Mouse (Mus musculus): ENCODE measurements around the gene Sfpq. TPM values are rescaled to one million over a fixed set of nuclear protein-coding genes. Genes with fewer than 3 reads are reported as not detected.

The Sfpq gene
- polyA plus RNA-seq, 2 experiments = 34.6 to 89.3 TPM

- Histone ChIP-seq H3K4me1 (replicated peaks; ENCODE audit: control insufficient read depth in 2 of 2, insufficient read depth in 2 of 2, low read length in 1 of 2) (no peaks in the 10 kb centered on the region), H3K4me3 (ENCODE audit: insufficient read depth in 1 of 2, low read depth in 2 of 2, low read length in 2 of 2) (no peak overlapping the region), H3K4me2 (ENCODE audit: low read depth) (no peak overlapping the region), H3K9ac (replicated peaks) (no peak overlapping the region), H3K9me3 (ENCODE audit: control insufficient read depth, low read length) (no peaks in the 10 kb centered on the region), H3K36me3 (replicated peaks; ENCODE audit: control insufficient read depth, insufficient read depth, low read depth) (peaks cover 48% of the 10 kb centered on the region), H3K27ac (no peak overlapping the region), H3K27me3 (ENCODE audit: control insufficient read depth, insufficient read depth, low read length) (no peaks in the 10 kb centered on the region)
- DNase-seq (ENCODE audit: low read depth in 3 of 3, low spot score in 3 of 3) (no peak), ATAC-seq (ENCODE audit: insufficient read depth) (no peak)
- TF ChIP-seq EP300 (IDR thresholded peaks at IDR 0.05; ENCODE audit: low read depth) (no peak), CTCF (IDR thresholded peaks at IDR 0.05; ENCODE audit: low read depth) (no peak)
- 68% methylated on average over 3 of the region's 3 CpGs for WGBS (ENCODE audit: insufficient replicate concordance)
Observed at GRCm38 (mm10) chr4:127039871-127040483, 18.9 kb downstream of the Sfpq start.

GRCm38 (mm10) chr4:127043540-127043939 is 22.4 kb downstream of the Sfpq start:
- ATAC-seq (ENCODE audit: insufficient read depth) (no peak), DNase-seq (ENCODE audit: low read depth in 3 of 3, low spot score in 3 of 3) (no peak)
- Histone ChIP-seq H3K36me3 (replicated peaks; ENCODE audit: control insufficient read depth, insufficient read depth, low read depth) (peaks cover 25% of the 10 kb centered on the region), H3K4me1 (replicated peaks; ENCODE audit: control insufficient read depth in 2 of 2, insufficient read depth in 2 of 2, low read length in 1 of 2) (no peaks in the 10 kb centered on the region), H3K9me3 (ENCODE audit: control insufficient read depth, low read length) (no peaks in the 10 kb centered on the region), H3K4me2 (ENCODE audit: low read depth) (no peak overlapping the region), H3K9ac (replicated peaks) (no peak overlapping the region), H3K4me3 (ENCODE audit: insufficient read depth in 1 of 2, low read depth in 2 of 2, low read length in 2 of 2) (no peak overlapping the region), H3K27ac (no peak overlapping the region), H3K27me3 (ENCODE audit: control insufficient read depth, insufficient read depth, low read length) (no peaks in the 10 kb centered on the region)
- WGBS (ENCODE audit: insufficient replicate concordance) = 78% methylated on average over 4 of the region's 4 CpGs
- TF ChIP-seq CTCF (IDR thresholded peaks at IDR 0.05; ENCODE audit: low read depth) (no peak), EP300 (IDR thresholded peaks at IDR 0.05; ENCODE audit: low read depth) (no peak)

- WGBS (ENCODE audit: insufficient replicate concordance) = 82% methylated on average over 8 of the region's 8 CpGs
Observed at GRCm38 (mm10) chr4:127051121-127051520, 30.0 kb downstream of the Sfpq start.

GRCm38 (mm10) chr4:127053071-127053470 is 31.9 kb downstream of the Sfpq start:
- no peaks in the 10 kb centered on the region for H3K27me3 ChIP-seq (ENCODE audit: control insufficient read depth, insufficient read depth, low read length)
- no peak overlapping the region for H3K4me3 ChIP-seq (ENCODE audit: insufficient read depth in 1 of 2, low read depth in 2 of 2, low read length in 2 of 2)
- no peak for DNase-seq (ENCODE audit: low read depth in 3 of 3, low spot score in 3 of 3)
- peaks cover 27% of the 10 kb centered on the region for H3K36me3 ChIP-seq (replicated peaks; ENCODE audit: control insufficient read depth, insufficient read depth, low read depth)
- H3K4me1 ChIP-seq (replicated peaks; ENCODE audit: control insufficient read depth in 2 of 2, insufficient read depth in 2 of 2, low read length in 1 of 2) = no peaks in the 10 kb centered on the region
- no peak for ATAC-seq (ENCODE audit: insufficient read depth)
- 76% methylated on average over 5 of the region's 5 CpGs for WGBS (ENCODE audit: insufficient replicate concordance)
- H3K9me3 ChIP-seq (ENCODE audit: control insufficient read depth, low read length) = no peaks in the 10 kb centered on the region
- no peak overlapping the region for H3K9ac ChIP-seq (replicated peaks)
- TF ChIP-seq EP300 (IDR thresholded peaks at IDR 0.05; ENCODE audit: low read depth) (no peak), CTCF (IDR thresholded peaks at IDR 0.05; ENCODE audit: low read depth) (no peak)
- no peak overlapping the region for H3K4me2 ChIP-seq (ENCODE audit: low read depth)
- H3K27ac ChIP-seq = no peak overlapping the region

More at GRCm38 (mm10) chr4:127051121-127051520, 30.0 kb downstream of the Sfpq start:
- Histone ChIP-seq H3K36me3 (replicated peaks; ENCODE audit: control insufficient read depth, insufficient read depth, low read depth) (peaks cover 33% of the 10 kb centered on the region), H3K4me3 (ENCODE audit: insufficient read depth in 1 of 2, low read depth in 2 of 2, low read length in 2 of 2) (no peak overlapping the region), H3K9me3 (ENCODE audit: control insufficient read depth, low read length) (no peaks in the 10 kb centered on the region), H3K4me1 (replicated peaks; ENCODE audit: control insufficient read depth in 2 of 2, insufficient read depth in 2 of 2, low read length in 1 of 2) (no peaks in the 10 kb centered on the region), H3K9ac (replicated peaks) (no peak overlapping the region), H3K27me3 (ENCODE audit: control insufficient read depth, insufficient read depth, low read length) (no peaks in the 10 kb centered on the region), H3K4me2 (ENCODE audit: low read depth) (no peak overlapping the region), H3K27ac (no peak overlapping the region)
- no peak for ATAC-seq (ENCODE audit: insufficient read depth)
- no peak for TF ChIP-seq CTCF (IDR thresholded peaks at IDR 0.05; ENCODE audit: low read depth)
- DNase-seq (ENCODE audit: low read depth in 3 of 3, low spot score in 3 of 3) = no peak

GRCm38 (mm10) chr4:127054522-127055198 is 33.5 kb downstream of the Sfpq start:
- ATAC-seq (ENCODE audit: insufficient read depth) = no peak
- H3K27ac ChIP-seq = no peak overlapping the region
- H3K36me3 ChIP-seq (replicated peaks; ENCODE audit: control insufficient read depth, insufficient read depth, low read depth) = peaks cover 21% of the 10 kb centered on the region
- no peaks in the 10 kb centered on the region for H3K27me3 ChIP-seq (ENCODE audit: control insufficient read depth, insufficient read depth, low read length)
- WGBS (ENCODE audit: insufficient replicate concordance) = 51% methylated on average over 7 of the region's 7 CpGs
- DNase-seq (ENCODE audit: low read depth in 3 of 3, low spot score in 3 of 3) = no peak
- no peak overlapping the region for H3K9ac ChIP-seq (replicated peaks)
- no peaks in the 10 kb centered on the region for H3K9me3 ChIP-seq (ENCODE audit: control insufficient read depth, low read length)
- no peak overlapping the region for H3K4me2 ChIP-seq (ENCODE audit: low read depth)
- TF ChIP-seq CTCF (IDR thresholded peaks at IDR 0.05; ENCODE audit: low read depth) (peak; percentile 48), EP300 (IDR thresholded peaks at IDR 0.05; ENCODE audit: low read depth) (no peak)
- no peak overlapping the region for H3K4me3 ChIP-seq (ENCODE audit: insufficient read depth in 1 of 2, low read depth in 2 of 2, low read length in 2 of 2)
- no peaks in the 10 kb centered on the region for H3K4me1 ChIP-seq (replicated peaks; ENCODE audit: control insufficient read depth in 2 of 2, insufficient read depth in 2 of 2, low read length in 1 of 2)

Data from liver, embryonic 14.5 days (tissue).